Mouse (Mus musculus) heart, embryonic 10.5 days (tissue): Measurements from ENCODE around the gene Ccdc62. TPM values are rescaled to one million over a fixed set of nuclear protein-coding genes. Genes with fewer than 3 reads are reported as not detected.

Experiments used
- DNase-seq: peaks from one replicate; pipeline ENCODE4 v3.0.0-alpha.2; 2017; ENCODE audit warnings: low spot score
- H3K27ac ChIP-seq: fragments of 300-500 bp; sonication (generic); 2 replicates; pipeline ENCODE4 v1.5.1; 2016; ENCODE audit warnings: mild to moderate bottlenecking
- H3K27me3 ChIP-seq: fragments of 300-500 bp; sonication (generic); 2 replicates; pipeline ENCODE4 v1.6.1; 2016; ENCODE audit warnings: mild to moderate bottlenecking; ENCODE audit not compliant: poor library complexity, insufficient read depth, severe bottlenecking
- H3K36me3 ChIP-seq: fragments of 300-500 bp; sonication (generic); 2 replicates; pipeline ENCODE4 v1.6.1; 2016; ENCODE audit warnings: mild to moderate bottlenecking, moderate library complexity
- H3K4me1 ChIP-seq: fragments of 300-500 bp; sonication (generic); 2 replicates; pipeline ENCODE4 v1.6.1; 2016; ENCODE audit warnings: mild to moderate bottlenecking
- H3K4me3 ChIP-seq: fragments of 300-500 bp; sonication (generic); 2 replicates; pipeline ENCODE4 v1.5.1; 2016; ENCODE audit warnings: mild to moderate bottlenecking, moderate library complexity
- H3K9me3 ChIP-seq: fragments of 300-500 bp; sonication (generic); 2 replicates; pipeline ENCODE4 v1.6.1; 2016; ENCODE audit warnings: mild to moderate bottlenecking, moderate library complexity
- WGBS: fragments of 180-500 bp; shearing (Covaris S2); methylation state at CpG from one replicate; pipeline ENCODE4 v1.1.7; 2016; 5-methylcytosine and 5-hydroxymethylcytosine counted together
- polyA plus RNA-seq: library from polyadenylated mRNA; unstranded; fragments of >200 nt; fragmentation: Nextera tagmentation; extraction: Ambion mirVana; gene quantifications from 2 replicates; pipeline ENCODE4 v1.2.1, GENCODE M21; 2016

Ccdc62 gene
- polyA plus RNA-seq, 1 experiment from 2014 or later = 5.7 TPM

DNA sequence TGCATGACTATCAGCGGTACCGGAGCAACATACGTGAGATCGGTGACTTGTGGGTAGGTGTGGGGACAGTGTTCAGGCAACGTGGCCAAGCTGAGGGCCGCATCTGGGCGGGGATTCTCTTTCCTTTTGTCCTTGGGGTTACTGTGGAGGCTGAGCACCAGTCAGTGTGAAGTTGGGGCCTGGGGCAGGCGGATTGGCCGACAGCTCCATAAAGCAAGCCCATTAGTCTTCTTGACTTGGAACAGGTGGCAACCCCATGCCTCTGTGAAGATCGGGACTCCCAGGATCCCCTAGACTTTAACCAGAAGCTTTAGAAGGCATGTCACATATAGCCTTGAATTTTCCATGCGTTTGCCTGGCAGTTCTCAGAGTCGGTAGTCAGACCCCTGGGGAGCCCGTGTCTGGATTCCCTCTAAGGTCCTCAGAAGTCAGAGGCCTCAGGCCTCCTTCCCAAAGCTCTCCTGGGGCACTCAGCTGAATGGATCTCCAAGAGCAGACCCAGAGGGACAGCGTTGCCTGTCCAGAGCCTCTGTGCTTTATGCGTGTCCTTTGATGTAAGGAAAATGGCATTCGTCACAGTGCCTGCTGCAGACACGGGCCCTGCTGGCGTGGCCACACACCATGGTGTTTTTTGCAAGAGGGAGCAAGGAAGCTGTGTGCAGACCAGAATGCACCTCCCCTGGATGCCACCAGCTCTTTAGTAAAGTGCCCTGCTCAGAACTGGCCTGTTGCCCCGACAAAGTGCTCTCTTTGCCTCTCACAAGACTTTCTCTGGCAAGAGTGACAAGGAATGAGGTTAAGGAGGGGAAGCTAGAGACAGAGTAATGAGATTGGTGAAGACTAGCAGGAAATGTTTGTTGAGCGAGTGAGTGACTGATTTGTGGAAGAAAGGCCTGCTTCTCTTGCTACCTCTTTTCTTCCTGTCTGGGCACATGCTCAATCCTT is 59.7 kb downstream of the Ccdc62 start:
- Histone ChIP-seq H3K27ac (no peak overlapping the region), H3K4me1 (peaks cover 66% of the 10 kb centered on the region), H3K36me3 (0 out of 2 replicates have a peak, but pooled peaks cover 4% of the 10 kb centered on the region), H3K4me3 (no peak overlapping the region), H3K9me3 (no peaks in the 10 kb centered on the region), H3K27me3 (no peaks in the 10 kb centered on the region; the same call in 1 of the 2 replicates)
- no peak for DNase-seq
- 78% methylated on average over 20 of the region's 20 CpGs for WGBS

DNA sequence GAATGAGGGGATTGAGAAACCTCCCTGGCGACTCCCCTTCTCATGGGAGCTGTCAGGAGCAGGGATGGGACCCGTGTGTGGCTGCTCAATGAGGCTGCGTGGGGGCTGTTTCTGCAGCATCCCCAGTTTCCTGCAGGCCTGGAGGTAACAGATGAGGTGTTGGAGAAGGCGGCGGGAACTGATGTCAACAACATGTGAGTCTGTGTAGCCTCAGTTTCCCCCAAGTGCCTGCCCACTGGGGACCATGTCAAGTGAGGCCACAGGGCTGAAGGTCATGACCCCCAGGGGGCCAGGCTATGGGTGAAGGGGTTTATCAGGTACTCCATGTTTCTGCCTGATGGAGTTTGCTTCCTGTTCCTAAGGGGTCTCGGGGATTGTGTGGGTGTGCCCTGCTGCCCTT is 60.8 kb downstream of the Ccdc62 start:
- no peak overlapping the region for H3K4me3 ChIP-seq
- WGBS = 78% methylated on average over 6 of the region's 6 CpGs
- H3K27ac ChIP-seq = peak overlapping the region; percentile 70
- no peak for DNase-seq
- peaks cover 4% of the 10 kb centered on the region; the same call in 1 of the 2 replicates for H3K36me3 ChIP-seq
- no peaks in the 10 kb centered on the region for H3K9me3 ChIP-seq
- H3K27me3 ChIP-seq = no peaks in the 10 kb centered on the region; the same call in 1 of the 2 replicates
- peaks cover 64% of the 10 kb centered on the region for H3K4me1 ChIP-seq

GRCm38 (mm10) chr5:123992193-123992637 is 61.7 kb downstream of the Ccdc62 start:
- WGBS = 67% methylated on average over 10 of the region's 10 CpGs
- Histone ChIP-seq H3K4me1 (peaks cover 68% of the 10 kb centered on the region), H3K36me3 (peaks cover 4% of the 10 kb centered on the region; the same call in 1 of the 2 replicates), H3K9me3 (no peaks in the 10 kb centered on the region), H3K4me3 (no peak overlapping the region), H3K27me3 (peaks cover 2% of the 10 kb centered on the region; the same call in 1 of the 2 replicates), H3K27ac (peak overlapping the region; percentile 70; the same call in 1 of the 2 replicates)
- no peak for DNase-seq

- 31% methylated on average over 5 of the region's 5 CpGs for WGBS
- H3K36me3 ChIP-seq = peaks cover 4% of the 10 kb centered on the region; the same call in 1 of the 2 replicates
- peak; percentile 84 for DNase-seq
- H3K4me1 ChIP-seq = peaks cover 68% of the 10 kb centered on the region
- H3K4me3 ChIP-seq = no peak overlapping the region
- no peaks in the 10 kb centered on the region for H3K9me3 ChIP-seq
- peaks cover 6% of the 10 kb centered on the region; the same call in 1 of the 2 replicates for H3K27me3 ChIP-seq
- peak overlapping the region; percentile 37; the same call in 1 of the 2 replicates for H3K27ac ChIP-seq
Measured at GRCm38 (mm10) chr5:123992794-123993193, 62.3 kb downstream of the Ccdc62 start.

- Histone ChIP-seq H3K36me3 (peaks cover 4% of the 10 kb centered on the region; the same call in 1 of the 2 replicates), H3K4me1 (peaks cover 69% of the 10 kb centered on the region), H3K27ac (no peak overlapping the region), H3K27me3 (peaks cover 6% of the 10 kb centered on the region; the same call in 1 of the 2 replicates), H3K4me3 (no peak overlapping the region), H3K9me3 (no peaks in the 10 kb centered on the region)
- DNase-seq = no peak
- 60% methylated on average over 7 of the region's 7 CpGs for WGBS
Measured at GRCm38 (mm10) chr5:123993263-123994036, 63.0 kb downstream of the Ccdc62 start.

DNA sequence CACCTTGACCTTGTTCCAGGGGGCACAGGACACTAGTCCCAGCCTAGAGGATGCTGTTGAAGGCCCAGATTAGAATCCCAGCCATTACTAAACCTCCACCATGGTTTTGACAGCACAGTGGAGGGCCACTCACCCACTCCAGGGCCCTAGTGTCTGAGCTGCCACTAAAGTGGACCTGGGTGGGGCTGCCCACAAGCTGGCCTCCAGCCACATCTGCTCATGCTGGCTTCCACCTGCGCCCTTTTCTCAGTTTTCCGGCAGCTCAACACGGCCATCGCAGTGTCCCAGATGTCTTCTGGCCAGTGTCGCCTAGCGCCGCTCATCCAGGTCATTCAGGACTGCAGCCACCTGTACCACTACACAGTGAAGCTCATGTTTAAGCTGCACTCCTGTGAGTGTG is 64.0 kb downstream of the Ccdc62 start:
- no peak for DNase-seq
- H3K27me3 ChIP-seq = peaks cover 7% of the 10 kb centered on the region; the same call in 1 of the 2 replicates
- H3K4me3 ChIP-seq = no peak overlapping the region
- H3K4me1 ChIP-seq = peaks cover 73% of the 10 kb centered on the region
- 92% methylated on average over 7 of the region's 7 CpGs for WGBS
- peaks cover 4% of the 10 kb centered on the region; the same call in 1 of the 2 replicates for H3K36me3 ChIP-seq
- no peaks in the 10 kb centered on the region for H3K9me3 ChIP-seq
- no peak overlapping the region; the same call in 1 of the 2 replicates for H3K27ac ChIP-seq

GRCm38 (mm10) chr5:123995388-123995787 is 64.9 kb downstream of the Ccdc62 start:
- H3K27ac ChIP-seq = no peak overlapping the region
- H3K4me1 ChIP-seq = peaks cover 71% of the 10 kb centered on the region
- peaks cover 10% of the 10 kb centered on the region; the same call in 1 of the 2 replicates for H3K27me3 ChIP-seq
- no peaks in the 10 kb centered on the region for H3K9me3 ChIP-seq
- WGBS = 76% methylated on average over 6 of the region's 6 CpGs
- H3K36me3 ChIP-seq = peaks cover 4% of the 10 kb centered on the region; the same call in 1 of the 2 replicates
- no peak for DNase-seq
- no peak overlapping the region for H3K4me3 ChIP-seq

GRCm38 (mm10) chr5:123996194-123996593 is 65.7 kb downstream of the Ccdc62 start:
- peaks cover 10% of the 10 kb centered on the region; the same call in 1 of the 2 replicates for H3K27me3 ChIP-seq
- no peaks in the 10 kb centered on the region for H3K9me3 ChIP-seq
- H3K36me3 ChIP-seq = peaks cover 2% of the 10 kb centered on the region; the same call in 1 of the 2 replicates
- 84% methylated on average over 10 of the region's 10 CpGs for WGBS
- 0 out of 2 replicates have a peak overlapping the region, but pooled peaks have one; percentile 17 for H3K27ac ChIP-seq
- H3K4me3 ChIP-seq = no peak overlapping the region
- H3K4me1 ChIP-seq = peaks cover 70% of the 10 kb centered on the region
- DNase-seq = no peak

DNA sequence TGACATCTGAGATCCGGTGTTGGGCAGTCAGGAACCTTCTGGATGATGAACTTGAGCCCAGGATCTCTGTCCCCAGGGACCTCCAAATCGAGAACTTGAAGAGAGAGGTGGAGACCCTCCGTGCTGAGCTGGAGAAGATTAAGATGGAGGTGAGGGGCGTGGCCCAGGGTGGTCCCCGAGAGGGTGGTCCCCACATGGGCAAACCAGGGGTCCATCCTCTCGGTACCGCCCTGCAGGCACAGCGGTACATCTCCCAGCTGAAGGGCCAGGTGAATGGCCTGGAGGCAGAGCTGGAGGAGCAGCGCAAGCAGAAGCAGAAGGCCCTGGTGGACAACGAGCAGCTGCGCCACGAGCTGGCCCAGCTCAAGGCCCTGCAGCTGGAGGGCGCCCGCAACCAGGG is 66.2 kb downstream of the Ccdc62 start:
- Histone ChIP-seq H3K4me3 (no peak overlapping the region), H3K9me3 (no peaks in the 10 kb centered on the region), H3K4me1 (peaks cover 70% of the 10 kb centered on the region), H3K27ac (peak overlapping the region; percentile 52), H3K36me3 (no peaks in the 10 kb centered on the region; the same call in 1 of the 2 replicates), H3K27me3 (peaks cover 10% of the 10 kb centered on the region; the same call in 1 of the 2 replicates)
- 88% methylated on average over 14 of the region's 14 CpGs for WGBS
- DNase-seq = no peak

- peaks cover 10% of the 10 kb centered on the region; the same call in 1 of the 2 replicates for H3K27me3 ChIP-seq
- DNase-seq = no peak
- no peaks in the 10 kb centered on the region for H3K9me3 ChIP-seq
- H3K4me1 ChIP-seq = peaks cover 68% of the 10 kb centered on the region
- H3K27ac ChIP-seq = peak overlapping the region; percentile 52
- H3K36me3 ChIP-seq = no peaks in the 10 kb centered on the region; the same call in 1 of the 2 replicates
- WGBS = 86% methylated on average over 24 of the region's 24 CpGs
- H3K4me3 ChIP-seq = no peak overlapping the region
Measured at GRCm38 (mm10) chr5:123997211-123997751, 66.8 kb downstream of the Ccdc62 start.

- Histone ChIP-seq H3K9me3 (no peaks in the 10 kb centered on the region), H3K27ac (0 out of 2 replicates have a peak overlapping the region, but pooled peaks have one; percentile 52), H3K36me3 (no peaks in the 10 kb centered on the region; the same call in 1 of the 2 replicates), H3K4me1 (peaks cover 68% of the 10 kb centered on the region), H3K4me3 (no peak overlapping the region), H3K27me3 (peaks cover 10% of the 10 kb centered on the region; the same call in 1 of the 2 replicates)
- 82% methylated on average over 16 of the region's 16 CpGs for WGBS
- no peak for DNase-seq
Measured at GRCm38 (mm10) chr5:123997811-123998210, 67.3 kb downstream of the Ccdc62 start.

DNA sequence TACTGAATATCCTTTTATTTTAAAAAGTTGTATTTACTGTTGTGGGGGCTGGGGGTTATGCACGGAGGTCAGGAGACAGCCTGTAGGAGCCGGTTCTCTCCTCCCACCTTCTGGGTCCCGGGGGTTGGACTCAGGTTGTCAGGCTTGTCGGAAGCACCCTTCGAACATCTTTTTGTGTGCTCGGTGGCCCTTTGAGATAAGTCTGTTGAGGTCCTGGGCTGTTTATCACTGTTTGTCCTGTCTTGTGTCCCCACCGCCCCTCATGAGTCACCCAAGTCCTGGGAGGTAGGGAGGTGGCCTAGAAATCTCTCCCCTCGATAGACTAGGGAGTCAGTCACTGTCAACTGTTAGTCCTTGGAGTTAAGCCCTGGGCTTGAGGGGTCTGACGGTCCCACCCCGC is 67.9 kb downstream of the Ccdc62 start:
- H3K4me1 ChIP-seq = peaks cover 72% of the 10 kb centered on the region
- no peak overlapping the region for H3K4me3 ChIP-seq
- H3K27me3 ChIP-seq = peaks cover 10% of the 10 kb centered on the region; the same call in 1 of the 2 replicates
- H3K27ac ChIP-seq = no peak overlapping the region
- 46% methylated on average over 10 of the region's 10 CpGs for WGBS
- peaks cover 3% of the 10 kb centered on the region for H3K36me3 ChIP-seq
- no peaks in the 10 kb centered on the region for H3K9me3 ChIP-seq
- DNase-seq = peak; percentile 82
